Mouse (Mus musculus) T-helper 17 cell (primary cell): ENCODE measurements around the gene Kctd19.

ENCODE experiments used
- in situ Hi-C, 2 experiments: fragments of 300-600 bp; cut with MboI, MseI; formaldehyde crosslinking; loops; 1 replicate in 1 of 2; 2 replicates in 1 of 2; pipeline ENCODE4 v1.15.1; 2025; ENCODE audit warnings: high pct_unique_total_duplicates in 2 of 2

Gene Kctd19

GRCm38 (mm10) chr8:105413391-105413790 is at the start of gene Kctd19, which contains the start of gene Lrrc36:
Kctd19 (minus strand) TSS chr8:105413502.
Lrrc36 (plus strand) TSS chr8:105413571.
- in situ Hi-C loops = no loop called here

DNA sequence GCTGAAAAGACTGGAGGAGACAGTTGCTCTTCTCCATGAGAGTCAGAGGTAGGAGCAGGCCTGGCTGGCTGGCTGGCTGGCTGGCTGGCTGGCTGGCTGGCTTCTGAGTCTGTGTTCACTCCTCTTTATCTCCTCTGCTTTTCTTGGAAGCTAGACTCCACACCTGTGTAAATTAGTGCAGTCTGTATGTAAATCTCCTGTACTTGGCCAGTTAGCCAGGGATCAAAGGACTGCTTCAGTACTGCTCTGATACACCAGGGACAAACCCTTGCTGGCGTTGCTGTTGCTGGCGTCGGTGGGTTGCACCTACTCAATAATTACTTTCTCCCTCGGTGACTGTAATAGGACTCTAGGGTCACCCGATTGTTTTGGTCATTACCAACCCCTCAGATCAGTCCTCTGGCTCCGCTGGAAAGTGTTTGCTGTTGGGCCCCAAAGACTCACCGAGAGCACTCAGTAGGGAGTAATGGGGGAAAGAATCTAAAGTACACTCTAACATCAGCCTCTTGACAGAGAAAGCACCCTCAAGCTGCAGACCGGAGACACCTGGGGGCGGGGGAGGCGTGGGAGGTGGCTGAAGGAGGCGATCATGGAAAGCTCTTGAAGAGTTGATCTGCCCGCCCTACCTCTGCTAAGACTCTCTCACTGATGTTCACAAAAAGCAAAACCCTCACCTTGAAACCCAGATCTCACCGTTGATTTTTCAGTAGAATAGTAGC is 47.9 kb upstream of the Kctd19 start:
- in situ Hi-C loops = no loop called here

DNA sequence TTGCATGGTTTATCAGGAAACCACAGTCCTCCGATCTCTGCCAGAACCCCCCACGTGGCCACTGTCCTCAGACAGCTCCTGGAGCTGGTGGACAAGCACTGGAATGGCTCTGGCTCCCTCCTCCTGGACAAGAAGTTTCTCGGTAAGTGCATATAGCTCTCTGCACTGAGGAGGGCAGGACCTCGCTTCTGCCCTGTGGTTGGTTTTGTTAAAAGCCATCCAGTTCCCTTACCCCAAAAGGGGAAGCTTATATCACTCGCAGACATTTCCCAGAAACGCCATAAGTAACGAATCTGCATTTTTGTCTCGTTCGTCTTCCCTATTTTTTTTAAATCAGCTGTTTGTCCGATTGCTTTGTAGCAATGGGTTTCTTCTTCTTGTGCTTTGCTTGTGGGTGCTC is 41.9 kb upstream of the Kctd19 start:
- in situ Hi-C loops = no loop called here

GRCm38 (mm10) chr8:105454088-105454487 is 40.8 kb upstream of the Kctd19 start:
- in situ Hi-C loops = loop anchor here in 1 of 2 experiments (5.0 kb wide), 1 partner anchor 77 kb away; no protein-coding TSS in a partner anchor

GRCm38 (mm10) chr8:105453296-105453695 is 40.0 kb upstream of the Kctd19 start:
- in situ Hi-C loops = loop anchor here in 1 of 2 experiments (5.0 kb wide), 1 partner anchor 76 kb away; no protein-coding TSS in a partner anchor

- in situ Hi-C loops = loop anchor here in 1 of 2 experiments (5.0 kb wide), 1 partner anchor 75 kb away; no protein-coding TSS in a partner anchor
Measured at GRCm38 (mm10) chr8:105451903-105452603, 38.8 kb upstream of the Kctd19 start.

DNA sequence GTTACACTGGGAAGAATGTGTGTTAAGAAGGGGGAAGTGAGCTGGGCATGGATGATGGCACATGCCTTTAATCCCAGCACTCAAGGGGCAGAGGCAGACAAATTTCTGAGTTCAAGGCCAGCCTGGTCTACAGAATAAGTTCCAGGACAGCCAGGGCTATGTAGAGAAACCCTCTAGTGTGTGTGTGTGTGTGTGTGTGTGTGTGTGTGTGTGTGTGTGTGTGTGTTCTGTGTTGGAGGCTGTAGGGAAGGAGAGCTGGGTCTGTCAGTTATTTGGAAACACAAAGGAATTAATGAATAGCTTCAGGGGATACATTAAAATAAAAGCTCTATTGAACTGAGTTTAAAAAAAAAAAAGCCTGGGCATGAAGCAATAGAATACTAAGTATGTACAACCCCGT is 37.7 kb upstream of the Kctd19 start:
- in situ Hi-C loops = loop anchor here in 1 of 2 experiments (5.0 kb wide), 1 partner anchor 74 kb away; no protein-coding TSS in a partner anchor

GRCm38 (mm10) chr8:105448596-105448995 is 35.3 kb upstream of the Kctd19 start:
- in situ Hi-C loops = no loop called here

DNA sequence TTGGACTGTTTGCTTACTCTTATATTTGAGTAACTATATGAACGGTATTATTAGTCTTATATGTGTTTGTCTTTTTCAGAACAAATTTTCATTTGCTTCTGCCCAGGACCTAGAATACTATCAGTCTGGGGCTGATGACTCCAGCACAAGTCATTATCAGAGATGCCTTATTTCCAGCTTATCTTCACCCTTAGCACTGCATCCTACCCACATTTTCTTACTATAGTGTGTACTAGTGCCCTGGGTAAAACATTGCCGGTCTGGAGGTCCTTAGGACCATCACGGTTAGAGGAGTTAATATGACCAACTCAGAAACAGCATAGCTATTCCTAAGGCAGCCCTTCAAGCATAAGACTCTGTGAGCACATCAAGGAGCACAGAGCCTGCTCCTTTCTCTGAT is 34.9 kb upstream of the Kctd19 start:
- in situ Hi-C loops = no loop called here

DNA sequence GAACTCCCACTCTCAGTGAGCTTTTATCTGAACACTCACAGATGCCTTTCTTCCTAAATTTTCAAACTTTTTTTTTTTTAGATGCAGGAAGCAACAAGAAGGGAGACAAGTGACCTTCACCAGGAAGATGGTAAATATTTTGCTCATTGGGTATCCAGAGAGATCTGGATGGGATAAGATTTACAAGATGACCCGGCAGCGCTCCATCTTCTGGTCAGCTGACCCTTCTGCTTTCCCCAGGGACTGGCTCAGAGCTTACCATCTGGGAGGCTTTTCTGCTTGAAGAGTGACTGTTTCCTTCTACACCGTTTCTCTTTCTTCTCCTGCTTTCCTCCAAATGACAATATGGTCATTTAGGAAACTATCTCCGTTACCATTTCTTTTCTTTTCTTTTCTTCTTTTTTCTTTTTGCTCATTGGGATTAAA is 32.8 kb upstream of the Kctd19 start:
- in situ Hi-C loops = no loop called here

- in situ Hi-C loops = no loop called here
Measured at GRCm38 (mm10) chr8:105445296-105446126, 32.2 kb upstream of the Kctd19 start.

GRCm38 (mm10) chr8:105442661-105443060 is 29.4 kb upstream of the Kctd19 start:
- in situ Hi-C loops = no loop called here

- in situ Hi-C loops = no loop called here
Measured at GRCm38 (mm10) chr8:105441433-105441832, 28.1 kb upstream of the Kctd19 start.

- in situ Hi-C loops = no loop called here
Measured at GRCm38 (mm10) chr8:105438865-105439264, 25.6 kb upstream of the Kctd19 start.

GRCm38 (mm10) chr8:105437078-105437748 is 23.9 kb upstream of the Kctd19 start:
- in situ Hi-C loops = no loop called here

DNA sequence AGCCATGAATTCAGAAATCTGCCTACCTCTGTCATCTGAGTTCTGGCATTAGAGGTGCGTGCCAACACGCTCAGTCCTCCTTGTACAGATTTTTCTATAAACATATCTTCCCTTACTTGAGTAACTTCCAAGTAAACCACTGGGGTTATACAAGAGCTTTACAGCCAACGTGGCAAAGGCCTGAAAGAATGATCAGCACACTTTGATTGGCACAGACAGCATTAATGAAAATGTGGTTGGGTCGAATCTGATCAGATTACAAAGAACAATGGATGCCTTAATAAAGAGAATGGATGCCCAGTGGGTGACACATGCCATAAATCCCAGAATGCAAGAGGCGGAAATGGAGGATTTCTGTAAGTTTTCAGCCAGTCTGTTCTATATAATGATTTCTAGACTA is 22.9 kb upstream of the Kctd19 start:
- in situ Hi-C loops = no loop called here

DNA sequence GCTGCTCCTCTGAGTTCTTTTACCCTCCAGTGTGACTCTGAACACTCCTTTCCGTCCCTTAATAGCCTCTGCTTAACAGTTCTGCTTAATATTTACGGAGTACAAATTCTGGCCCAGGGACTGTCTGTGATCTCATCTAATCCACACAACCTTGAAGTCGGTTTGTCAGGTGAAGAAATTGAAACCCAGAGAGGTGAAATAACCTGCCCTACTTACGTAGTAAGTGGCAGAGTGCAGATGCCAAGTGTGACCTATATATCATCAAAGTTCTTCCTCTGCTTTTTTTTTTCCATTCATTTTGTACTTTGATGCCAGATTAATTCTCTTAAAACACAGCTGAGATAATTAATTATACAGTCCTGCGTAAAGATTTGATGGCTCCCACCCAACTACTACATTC is 20.8 kb upstream of the Kctd19 start:
- in situ Hi-C loops = no loop called here

- in situ Hi-C loops = no loop called here
Measured at GRCm38 (mm10) chr8:105433511-105433910, 20.2 kb upstream of the Kctd19 start.

DNA sequence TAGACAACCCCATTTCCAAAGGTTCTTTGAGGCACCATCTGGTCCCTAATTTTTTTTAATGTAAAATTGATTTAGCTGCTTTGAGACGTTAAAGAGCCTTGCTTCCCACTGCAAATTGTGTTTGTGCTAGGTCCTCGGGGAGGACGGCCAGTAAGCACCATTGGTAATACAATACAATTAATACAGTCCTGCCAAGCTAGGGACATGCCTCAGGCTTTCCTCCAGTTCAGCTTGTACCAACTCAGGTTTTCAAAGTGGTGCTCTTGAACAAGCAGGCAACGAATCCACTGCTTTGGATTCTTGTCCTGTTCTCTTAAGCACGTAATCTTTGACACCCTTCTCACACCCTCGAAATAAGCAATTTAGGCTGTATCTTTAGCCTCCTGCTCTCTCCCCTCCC is 19.7 kb upstream of the Kctd19 start:
- in situ Hi-C loops = no loop called here

- in situ Hi-C loops = no loop called here
Measured at GRCm38 (mm10) chr8:105431743-105432515, 18.6 kb upstream of the Kctd19 start.
